25 mouse cellular contexts compared by ENCODE assay signal in the genomic region with DNA sequence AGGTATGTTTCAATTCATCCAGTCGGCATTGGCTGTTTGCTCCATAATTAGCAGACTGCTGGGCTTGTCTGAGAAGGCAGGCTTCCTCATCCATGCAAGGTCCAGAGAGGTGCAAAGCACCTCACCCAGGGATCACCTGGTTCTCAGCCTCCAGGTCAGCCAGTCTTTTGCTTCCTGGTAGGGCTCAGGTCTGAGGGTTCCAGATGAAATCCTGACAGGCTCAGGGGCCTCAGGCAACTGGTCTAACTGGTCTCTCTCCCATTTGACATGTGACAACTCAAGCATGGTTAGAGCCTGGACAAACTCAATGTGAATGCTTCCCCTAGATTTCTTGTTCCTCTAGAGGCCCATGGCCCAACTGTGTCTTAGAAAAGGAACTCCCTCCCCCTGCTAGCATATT. TPM values are rescaled to one million over a fixed set of nuclear protein-coding genes. Genes with fewer than 3 reads are reported as not detected.
DNase-seq lines count a peak whose midpoint lies in the region; ATAC-seq and TF ChIP-seq lines count a peak whose summit lies in the region.
"Had no signal": no experiment of that assay in that cellular context is flagged by ENCODE, and none has a peak within 500 bp of the region (broad histone marks: within the 10 kb centered on the region; RNA-seq: fewer than 3 reads in every experiment).

No protein-coding gene starts in this region.

- DNase-seq in lung, postnatal 0 days (ENCODE audit: low spot score), result peak; percentile 42
- DNase-seq in lung, postnatal 10 days, result no peak
- peak; percentile 16 for DNase-seq in kidney, adult 18-20 months
- DNase-seq in kidney, postnatal 0 days (ENCODE audit: low spot score), result peak; percentile 23
- DNase-seq in heart, adult 8-10 months (ENCODE audit: low spot score), result no peak
- DNase-seq in T-cell, adult 2 months (ENCODE audit: low spot score), result no peak
- DNase-seq in gastrocnemius, postnatal 36 days, result no peak
- DNase-seq: adrenal gland, postnatal 14 days; cerebellum, adult 11 months; cerebellum, postnatal 14 days; embryo, embryonic 11 days; forebrain, postnatal 0 days; heart, postnatal 14 days; right cerebral cortex, postnatal 25 days; thymus, postnatal 4 days had no signal

- no peak overlapping the region for H3K4me2 ChIP-seq in lung, postnatal 0 days (replicated peaks; ENCODE audit: low read depth, low read length)
- H3K4me2 ChIP-seq in kidney, postnatal 0 days (ENCODE audit: low read length), result no peak overlapping the region
- H3K4me2 ChIP-seq in stomach, embryonic 15.5 days, result no peak overlapping the region
- H3K4me2 ChIP-seq: embryonic facial prominence, embryonic 15.5 days; heart, embryonic 12.5 days; hindbrain, embryonic 14.5 days; liver, embryonic 15.5 days; midbrain, embryonic 15.5 days; neural tube, embryonic 15.5 days had no signal

- no peak overlapping the region for H3K4me3 ChIP-seq in lung, postnatal 0 days (ENCODE audit: low read depth, low read length)
- no peak overlapping the region for H3K4me3 ChIP-seq in kidney, postnatal 0 days (replicated peaks; ENCODE audit: low read depth, low read length)
- no peak overlapping the region for H3K4me3 ChIP-seq in stomach, embryonic 15.5 days (replicated peaks)
- H3K4me3 ChIP-seq: embryonic facial prominence, embryonic 15.5 days; heart, embryonic 12.5 days; liver, embryonic 15.5 days; megakaryocyte, embryonic 14.5 days; midbrain, embryonic 15.5 days; neural tube, embryonic 15.5 days had no signal

- no peaks in the 10 kb centered on the region for H3K4me1 ChIP-seq in lung, postnatal 0 days (ENCODE audit: insufficient read depth, low read depth, low read length)
- H3K4me1 ChIP-seq in kidney, postnatal 0 days (replicated peaks; ENCODE audit: insufficient read depth, low read length), result peaks cover 4% of the 10 kb centered on the region; the same call in 1 of the 2 replicates
- H3K4me1 ChIP-seq in stomach, embryonic 15.5 days, result peaks cover 6% of the 10 kb centered on the region; the same call in 1 of the 2 replicates
- H3K4me1 ChIP-seq: embryonic facial prominence, embryonic 15.5 days; neural tube, embryonic 15.5 days had no signal

- peak; percentile 43; the same call in 1 of the 2 replicates for ATAC-seq in lung, postnatal 0 days
- peak; percentile 78; the same call in 1 of the 2 replicates for ATAC-seq in kidney, postnatal 0 days (replicated peaks; ENCODE audit: low FRiP score, low read depth)
- peak; percentile 82; the same call in 1 of the 2 replicates for ATAC-seq in stomach, embryonic 15.5 days (ENCODE audit: insufficient read depth, low FRiP score, low read depth)
- ATAC-seq: CD4-positive, CD25-positive, alpha-beta regulatory T cell, adult 4 months; forebrain, postnatal 0 days; midbrain, embryonic 15.5 days; Patski had no signal

- H3K9me3 ChIP-seq in lung, postnatal 0 days (ENCODE audit: low read length), result no peaks in the 10 kb centered on the region
- H3K9me3 ChIP-seq in kidney, postnatal 0 days (replicated peaks; ENCODE audit: low read length), result no peaks in the 10 kb centered on the region
- H3K9me3 ChIP-seq in stomach, embryonic 15.5 days, result no peaks in the 10 kb centered on the region
- H3K9me3 ChIP-seq: embryonic facial prominence, embryonic 15.5 days; heart, embryonic 12.5 days; liver, embryonic 15.5 days; megakaryocyte, embryonic 14.5 days; midbrain, embryonic 15.5 days; neural tube, embryonic 15.5 days had no signal

- no peak overlapping the region for H3K27ac ChIP-seq in lung, postnatal 0 days (ENCODE audit: low read length)
- H3K27ac ChIP-seq in kidney, postnatal 0 days, result no peak overlapping the region
- H3K27ac ChIP-seq in stomach, embryonic 15.5 days, result peak overlapping the region; percentile 46
- H3K27ac ChIP-seq: embryonic facial prominence, embryonic 15.5 days; hindbrain, embryonic 14.5 days; liver, embryonic 15.5 days; midbrain, embryonic 15.5 days; neural tube, embryonic 15.5 days had no signal

- no peak overlapping the region for H3K9ac ChIP-seq in lung, postnatal 0 days (replicated peaks; ENCODE audit: low read depth)
- H3K9ac ChIP-seq in kidney, postnatal 0 days (ENCODE audit: low read depth, low read length), result no peak overlapping the region
- no peak overlapping the region for H3K9ac ChIP-seq in stomach, embryonic 15.5 days
- H3K9ac ChIP-seq: embryonic facial prominence, embryonic 15.5 days; forebrain, postnatal 0 days; heart, embryonic 12.5 days; hindbrain, embryonic 14.5 days; liver, embryonic 15.5 days; midbrain, embryonic 15.5 days; neural tube, embryonic 15.5 days had no signal

- TF ChIP-seq CTCF in lung, postnatal 0 days (IDR thresholded peaks at IDR 0.05), result no peak
- TF ChIP-seq CTCF in kidney, postnatal 0 days (IDR thresholded peaks at IDR 0.05; ENCODE audit: low read depth), result no peak

- no peaks in the 10 kb centered on the region for H3K27me3 ChIP-seq in lung, postnatal 0 days (replicated peaks; ENCODE audit: insufficient read depth, low read length)
- no peaks in the 10 kb centered on the region for H3K27me3 ChIP-seq in kidney, postnatal 0 days (ENCODE audit: insufficient read depth, low read length)
- no peaks in the 10 kb centered on the region for H3K27me3 ChIP-seq in stomach, embryonic 15.5 days (replicated peaks)
- H3K27me3 ChIP-seq: embryonic facial prominence, embryonic 15.5 days; heart, embryonic 12.5 days; liver, embryonic 15.5 days; midbrain, embryonic 15.5 days; neural tube, embryonic 15.5 days; Patski had no signal

- TF ChIP-seq EP300 in lung, postnatal 0 days (IDR thresholded peaks at IDR 0.05), result no peak

- no peaks in the 10 kb centered on the region for H3K36me3 ChIP-seq in lung, postnatal 0 days (ENCODE audit: insufficient read depth, low read length)
- no peaks in the 10 kb centered on the region for H3K36me3 ChIP-seq in kidney, postnatal 0 days (ENCODE audit: insufficient read depth, low read length)
- H3K36me3 ChIP-seq in stomach, embryonic 15.5 days, result no peaks in the 10 kb centered on the region
- H3K36me3 ChIP-seq: embryonic facial prominence, embryonic 15.5 days; heart, embryonic 12.5 days; liver, embryonic 15.5 days; midbrain, embryonic 15.5 days; neural tube, embryonic 15.5 days had no signal

- WGBS in lung, postnatal 0 days, result 67% methylated on average over 1 of the region's 1 CpGs
- WGBS in kidney, postnatal 0 days, result 49% methylated on average over 1 of the region's 1 CpGs
- 46% methylated on average over 1 of the region's 1 CpGs for WGBS in stomach, embryonic 15.5 days

- intact Hi-C loops in gastrocnemius, postnatal 36 days (cut with DNase I), result no loop called here

RNA-seq across cellular contexts. Expression of gene Med13, which starts 32.9 kb away (rescaled TPM):
- polyA plus RNA-seq in lung, postnatal 0 days (2015; fragmentation: Nextera tagmentation; extraction: Ambion mirVana), result 5.8 and 7.9 TPM in 2 replicates
- 8.1 and 8.3 TPM in 2 replicates for polyA plus RNA-seq in kidney, postnatal 0 days (2015; fragmentation: Nextera tagmentation; extraction: Ambion mirVana)
- polyA plus RNA-seq in stomach, embryonic 15.5 days (2015; fragmentation: Nextera tagmentation; extraction: Ambion mirVana), result 8.6 and 9.2 TPM in 2 replicates
- total RNA-seq in heart, adult 8-10 months (2022), result 10 to 100 TPM; 28.7 to 42.4 (median 33.7) TPM
- total RNA-seq in gastrocnemius, postnatal 36 days (2021), result 10 to 100 TPM; 31.8 to 35.9 TPM

Comparison
In these comparisons a context has a peak if more than half of its experiments do, and no peak if none do; other contexts are left out.
1. DNase-seq: peak in lung, postnatal 0 days (single experiment), kidney, adult 18-20 months (single experiment) and kidney, postnatal 0 days (single experiment); none in lung, postnatal 10 days (single experiment), heart, adult 8-10 months (single experiment), T-cell, adult 2 months (single experiment) and gastrocnemius, postnatal 36 days (0 of 2).
2. Peak in every context shown above with its lines, with median percentiles within 50 percentile points of each other: ATAC-seq.